Mouse (Mus musculus) ES-E14 (cell line): ENCODE measurements around the gene Isl1.

Source experiments
- MAFK ChIP-seq: IDR thresholded peaks from 2 replicates; pipeline ENCODE4 v1.6.1; 2014; ENCODE audit warnings: mild to moderate bottlenecking, low read depth, low read length, inconsistent platforms; ENCODE audit not compliant: insufficient read depth
- ZC3H11A ChIP-seq: IDR thresholded peaks from 2 replicates; pipeline ENCODE4 v1.6.1; 2012; ENCODE audit warnings: low read depth, mild to moderate bottlenecking, inconsistent platforms, low read length, borderline replicate concordance
- ZNF384 ChIP-seq: IDR thresholded peaks from 2 replicates; pipeline ENCODE4 v1.6.1; 2012; ENCODE audit warnings: low read depth, low read length, inconsistent platforms

DNA sequence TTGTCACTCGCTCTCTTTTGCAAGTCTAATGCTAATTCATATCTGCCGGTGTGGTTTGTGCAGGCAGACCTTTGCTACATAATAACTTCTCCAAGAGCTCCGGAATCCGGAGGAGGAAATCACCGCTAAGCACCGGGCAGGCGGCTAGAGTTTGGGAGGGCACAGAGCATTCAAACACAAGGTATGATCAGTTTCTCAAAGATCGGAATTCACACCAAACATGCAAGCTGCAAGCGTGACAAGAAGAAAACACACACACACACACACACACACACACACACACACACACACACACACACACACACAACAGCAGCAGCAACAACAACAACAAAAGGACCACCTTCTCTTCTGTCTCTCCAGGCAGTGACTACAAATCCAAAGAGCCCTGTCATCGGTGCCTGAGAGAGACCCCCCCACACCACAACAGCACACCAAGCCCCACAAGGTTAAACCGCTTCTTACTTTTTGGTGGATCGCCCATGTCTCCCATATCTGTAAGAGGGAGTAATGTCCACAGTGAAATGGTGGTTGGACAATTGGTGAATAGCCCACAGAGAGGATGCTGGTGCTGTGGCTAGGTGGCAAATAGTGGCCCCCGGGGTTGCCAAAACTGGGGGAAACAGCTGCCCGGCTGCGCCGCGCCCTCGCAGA lies 431 bp downstream of the Isl1 start:
- TF ChIP-seq MAFK: no peak
- TF ChIP-seq ZC3H11A: no peak
- no peak for TF ChIP-seq ZNF384
